8 mouse cellular contexts compared by ENCODE assay signal in the genomic region with DNA sequence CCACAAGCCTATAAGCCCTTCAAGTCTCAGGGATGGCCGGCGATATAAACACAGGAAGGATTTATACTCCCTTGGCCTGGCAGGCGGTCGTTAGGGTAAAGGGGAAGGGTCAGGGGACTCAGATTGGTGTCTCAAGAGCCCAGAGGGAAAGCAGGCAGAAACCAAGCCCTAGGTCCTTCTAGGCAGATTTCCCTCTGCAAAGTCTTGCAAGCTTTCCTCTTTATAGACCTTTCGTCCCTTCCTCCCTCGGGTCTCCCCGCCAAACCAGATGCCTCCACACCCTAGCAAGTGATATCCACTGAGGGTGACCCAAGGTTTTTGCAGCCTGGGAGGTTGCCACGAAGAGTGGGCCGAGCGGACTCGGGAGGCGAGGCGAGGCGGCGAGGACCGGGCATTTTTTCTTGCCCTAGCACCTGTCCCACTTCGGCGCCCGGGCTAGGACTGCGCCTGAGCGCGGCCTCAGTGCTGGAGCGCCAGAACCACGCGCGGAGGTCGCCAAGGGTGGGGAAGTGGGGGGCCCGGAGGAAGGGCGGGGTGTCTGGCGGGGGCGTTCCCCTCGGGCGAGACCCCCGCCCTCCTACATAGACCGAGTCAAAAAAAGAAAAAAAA. TPM values are rescaled to one million over a fixed set of nuclear protein-coding genes. Genes with fewer than 3 reads are reported as not detected.
DNase-seq lines count a peak whose midpoint lies in the region; ATAC-seq and TF ChIP-seq lines count a peak whose summit lies in the region.

No protein-coding gene starts in this region.

- no peaks in the 10 kb centered on the region for H3K4me1 ChIP-seq in intestine, postnatal 0 days (replicated peaks; ENCODE audit: control insufficient read depth, insufficient read depth, low read length)
- H3K4me1 ChIP-seq in lung, embryonic 16.5 days (replicated peaks; ENCODE audit: control insufficient read depth, insufficient read depth, low read length) = no peaks in the 10 kb centered on the region

- TF ChIP-seq CTCF in intestine, postnatal 0 days (IDR thresholded peaks at IDR 0.05; ENCODE audit: low read depth) = no peak

- H3K9me3 ChIP-seq in intestine, postnatal 0 days (ENCODE audit: control insufficient read depth) = no peaks in the 10 kb centered on the region
- no peaks in the 10 kb centered on the region for H3K9me3 ChIP-seq in lung, embryonic 16.5 days (ENCODE audit: control insufficient read depth, low read length)

- H3K4me2 ChIP-seq in intestine, postnatal 0 days (replicated peaks; ENCODE audit: low read depth) = peak overlapping the region; percentile 87
- peak overlapping the region; percentile 68 for H3K4me2 ChIP-seq in lung, embryonic 16.5 days (ENCODE audit: low read depth, low read length)

- H3K27ac ChIP-seq in intestine, postnatal 0 days (ENCODE audit: low read depth, low read length) = no peak overlapping the region
- peak overlapping the region; percentile 33; the same call in 1 of the 2 replicates for H3K27ac ChIP-seq in lung, embryonic 16.5 days (ENCODE audit: low read length)

- peak overlapping the region; percentile 56 for H3K4me3 ChIP-seq in intestine, postnatal 0 days (ENCODE audit: low read depth, low read length)
- H3K4me3 ChIP-seq in lung, embryonic 16.5 days (ENCODE audit: low read length) = peak overlapping the region; percentile 62

- peak; percentile 12 for DNase-seq in ovary, postnatal 14 days (ENCODE audit: low spot score)
- DNase-seq in ovary, postnatal 10 days (ENCODE audit: low spot score) = no peak
- DNase-seq in cerebellum, adult 18-20 months = peak; percentile 23 to 30
- peak; percentile 18 for DNase-seq in gastrocnemius, postnatal 14 days
- DNase-seq in splenic B cell, adult 2 months (ENCODE audit: low read depth, low spot score) = peak; percentile 2
- DNase-seq in c-Kit-positive CD71-positive TER-119-positive erythroid progenitor cells, embryonic 14.5 days (ENCODE audit: low spot score) = no peak

- ATAC-seq in intestine, postnatal 0 days = no peak
- ATAC-seq in lung, embryonic 16.5 days (ENCODE audit: low read depth) = no peak

- 14% methylated on average over 29 of the region's 35 CpGs for WGBS in intestine, postnatal 0 days
- WGBS in lung, embryonic 16.5 days = 19% methylated on average over 35 of the region's 35 CpGs

- no peaks in the 10 kb centered on the region for H3K27me3 ChIP-seq in intestine, postnatal 0 days (replicated peaks; ENCODE audit: control insufficient read depth, insufficient read depth, low read length)
- H3K27me3 ChIP-seq in lung, embryonic 16.5 days (ENCODE audit: control insufficient read depth, insufficient read depth, low read depth, low read length) = no peaks in the 10 kb centered on the region
- H3K27me3 ChIP-seq in splenic B cell, adult 2 months (ENCODE audit: control insufficient read depth, insufficient read depth, low read length, poor library complexity, severe bottlenecking) = no peaks in the 10 kb centered on the region

- intact Hi-C loops in gastrocnemius, postnatal 14 days (cut with DNase I; ENCODE audit: low total_unique reads) = loop anchor here (10.0 kb wide), 1 partner anchor 56 kb away; no protein-coding TSS in a partner anchor

- H3K36me3 ChIP-seq in intestine, postnatal 0 days (ENCODE audit: control insufficient read depth, insufficient read depth) = no peaks in the 10 kb centered on the region
- no peaks in the 10 kb centered on the region for H3K36me3 ChIP-seq in lung, embryonic 16.5 days (ENCODE audit: control insufficient read depth, insufficient read depth, low read length)
- H3K36me3 ChIP-seq in splenic B cell, adult 2 months (ENCODE audit: control insufficient read depth, insufficient read depth, low read length, poor library complexity, severe bottlenecking) = no peaks in the 10 kb centered on the region

- no peak overlapping the region for H3K9ac ChIP-seq in intestine, postnatal 0 days (ENCODE audit: low read depth, low read length)
- peak overlapping the region; percentile 72 for H3K9ac ChIP-seq in lung, embryonic 16.5 days (ENCODE audit: low read length)

RNA-seq across cellular contexts. Expression of a gene that starts 0.6 kb away (rescaled TPM):
- 1 to 10 TPM; 5.5 to 8.4 TPM for total RNA-seq in gastrocnemius, postnatal 14 days (2021)
- polyA plus RNA-seq in intestine, postnatal 0 days (2015; fragmentation: Nextera tagmentation; extraction: Ambion mirVana) = 1.6 and 1.9 TPM in 2 replicates
- 4.5 and 5.2 TPM in 2 replicates for polyA plus RNA-seq in lung, embryonic 16.5 days (2015; fragmentation: Nextera tagmentation; extraction: Ambion mirVana)

Comparison
In these comparisons a context has a peak if more than half of its experiments do, and no peak if none do; other contexts are left out.
1. DNase-seq: peak in ovary, postnatal 14 days (single experiment), cerebellum, adult 18-20 months (2 of 2), gastrocnemius, postnatal 14 days (single experiment) and splenic B cell, adult 2 months (single experiment); none in ovary, postnatal 10 days (single experiment) and c-Kit-positive CD71-positive TER-119-positive erythroid progenitor cells, embryonic 14.5 days (single experiment).